ENCODE assay signal across 21 mouse cellular contexts in genomic region chr13:97394756-97395454, GRCm38 (mm10).
DNase-seq lines count a peak whose midpoint lies in the region; ATAC-seq and TF ChIP-seq lines count a peak whose summit lies in the region.
"Had no signal": no experiment of that assay in that cellular context is flagged by ENCODE, and none has a peak within 500 bp of the region (broad histone marks: within the 10 kb centered on the region; RNA-seq: fewer than 3 reads in every experiment).

No protein-coding gene starts in this region.

- H3K4me3 ChIP-seq in forebrain, embryonic 16.5 days (replicated peaks; ENCODE audit: low read length) = no peak overlapping the region
- no peak overlapping the region for H3K4me3 ChIP-seq in forebrain, embryonic 11.5 days (ENCODE audit: low read depth, low read length)
- H3K4me3 ChIP-seq in heart, embryonic 10.5 days = no peak overlapping the region
- H3K4me3 ChIP-seq in layer of hippocampus, adult 2 months = no peak overlapping the region
- H3K4me3 ChIP-seq: embryonic facial prominence, embryonic 12.5 days; forebrain, embryonic 13.5 days had no signal

- no peak overlapping the region for H3K9ac ChIP-seq in forebrain, embryonic 16.5 days (replicated peaks; ENCODE audit: low read depth, low read length)
- no peak overlapping the region for H3K9ac ChIP-seq in forebrain, embryonic 11.5 days (ENCODE audit: low read length)
- H3K9ac ChIP-seq: embryonic facial prominence, embryonic 12.5 days; forebrain, embryonic 13.5 days had no signal

- DNase-seq in forebrain, embryonic 11.5 days (ENCODE audit: low spot score) = no peak
- peak; percentile 71 for DNase-seq in heart, embryonic 10.5 days (ENCODE audit: low spot score)
- DNase-seq in heart, postnatal 14 days = no peak
- DNase-seq in layer of hippocampus, adult 2 months (ENCODE audit: low spot score in 2 of 2) = no peak
- no peak for DNase-seq in layer of hippocampus, adult 8-10 months (ENCODE audit: low spot score in 2 of 2)
- DNase-seq in right cerebral cortex, adult 18-20 months = peak; percentile 49
- no peak for DNase-seq in right cerebral cortex, postnatal 10 days (ENCODE audit: low spot score in 2 of 2)
- DNase-seq: adrenal gland, adult 8-10 months; adrenal gland, postnatal 36 days; B cell, adult 2 months; cerebellum, adult 11-12 months; cerebellum, adult 9-10 months; cerebellum, postnatal 25 days; gastrocnemius, postnatal 14 days; heart, postnatal 10 days had no signal

- H3K27me3 ChIP-seq in forebrain, embryonic 16.5 days (replicated peaks; ENCODE audit: control insufficient read depth, insufficient read depth, low read length) = no peaks in the 10 kb centered on the region
- H3K27me3 ChIP-seq in forebrain, embryonic 11.5 days (ENCODE audit: control insufficient read depth, insufficient read depth, low read length) = no peaks in the 10 kb centered on the region
- H3K27me3 ChIP-seq in heart, embryonic 10.5 days (ENCODE audit: insufficient read depth, poor library complexity, severe bottlenecking) = no peaks in the 10 kb centered on the region
- H3K27me3 ChIP-seq: embryonic facial prominence, embryonic 12.5 days; forebrain, embryonic 13.5 days had no signal

- no peak overlapping the region for H3K4me2 ChIP-seq in forebrain, embryonic 16.5 days (ENCODE audit: low read length)
- no peak overlapping the region for H3K4me2 ChIP-seq in forebrain, embryonic 11.5 days (ENCODE audit: low read depth, low read length, severe bottlenecking)
- H3K4me2 ChIP-seq: embryonic facial prominence, embryonic 12.5 days; forebrain, embryonic 13.5 days had no signal

- 83% methylated on average over 7 of the region's 7 CpGs for WGBS in forebrain, embryonic 16.5 days
- WGBS in forebrain, embryonic 11.5 days = 87% methylated on average over 7 of the region's 7 CpGs
- 72% methylated on average over 7 of the region's 7 CpGs for WGBS in heart, embryonic 10.5 days

- no peak overlapping the region for H3K27ac ChIP-seq in forebrain, embryonic 16.5 days (ENCODE audit: low read length)
- no peak overlapping the region for H3K27ac ChIP-seq in forebrain, embryonic 11.5 days (ENCODE audit: low read depth, low read length)
- no peak overlapping the region for H3K27ac ChIP-seq in heart, embryonic 10.5 days
- peak overlapping the region; percentile 71 for H3K27ac ChIP-seq in layer of hippocampus, adult 2 months
- H3K27ac ChIP-seq: embryonic facial prominence, embryonic 12.5 days; forebrain, embryonic 13.5 days had no signal

- peaks cover 9% of the 10 kb centered on the region for H3K4me1 ChIP-seq in forebrain, embryonic 16.5 days (replicated peaks; ENCODE audit: control insufficient read depth, insufficient read depth, low read length)
- no peaks in the 10 kb centered on the region; the same call in 1 of the 2 replicates for H3K4me1 ChIP-seq in forebrain, embryonic 11.5 days (replicated peaks; ENCODE audit: control insufficient read depth, insufficient read depth, low read length)
- H3K4me1 ChIP-seq in heart, embryonic 10.5 days = peaks cover 11% of the 10 kb centered on the region
- H3K4me1 ChIP-seq: embryonic facial prominence, embryonic 12.5 days had no signal

- no peaks in the 10 kb centered on the region for H3K36me3 ChIP-seq in forebrain, embryonic 16.5 days (ENCODE audit: control insufficient read depth, insufficient read depth)
- no peaks in the 10 kb centered on the region for H3K36me3 ChIP-seq in forebrain, embryonic 11.5 days (ENCODE audit: control insufficient read depth, insufficient read depth, low read length)
- no peaks in the 10 kb centered on the region for H3K36me3 ChIP-seq in heart, embryonic 10.5 days
- H3K36me3 ChIP-seq: embryonic facial prominence, embryonic 12.5 days; G1E had no signal

- ATAC-seq in forebrain, embryonic 16.5 days = peak; percentile 37
- no peak for ATAC-seq in forebrain, embryonic 11.5 days (replicated peaks; ENCODE audit: low FRiP score)
- ATAC-seq: CD4-positive, CD25-positive, alpha-beta regulatory T cell, adult 4 months; forebrain, embryonic 13.5 days; intestine, embryonic 16.5 days had no signal

- intact Hi-C loops in heart, postnatal 14 days (cut with DNase I) = no loop called here

- no peak for TF ChIP-seq CTCF in layer of hippocampus, adult 2 months (conservative IDR thresholded peaks at IDR 0.05)

- H3K9me3 ChIP-seq in forebrain, embryonic 16.5 days (ENCODE audit: control insufficient read depth, low read length) = no peaks in the 10 kb centered on the region
- H3K9me3 ChIP-seq in forebrain, embryonic 11.5 days (ENCODE audit: control insufficient read depth, low read length) = no peaks in the 10 kb centered on the region
- H3K9me3 ChIP-seq in heart, embryonic 10.5 days = no peaks in the 10 kb centered on the region
- H3K9me3 ChIP-seq: embryonic facial prominence, embryonic 12.5 days; forebrain, embryonic 13.5 days; G1E had no signal

Comparison
In these comparisons a context has a peak if more than half of its experiments do, and no peak if none do; other contexts are left out.
1. DNase-seq: peak in heart, embryonic 10.5 days (single experiment) and right cerebral cortex, adult 18-20 months (single experiment); none in forebrain, embryonic 11.5 days (single experiment), heart, postnatal 14 days (0 of 2), layer of hippocampus, adult 2 months (0 of 2), layer of hippocampus, adult 8-10 months (0 of 2) and right cerebral cortex, postnatal 10 days (0 of 2).